Mouse (Mus musculus): ENCODE measurements around the gene Bcl7b. TPM values are rescaled to one million over a fixed set of nuclear protein-coding genes. Genes with fewer than 3 reads are reported as not detected.

Gene Bcl7b
- 10 to 100 TPM; 46.6 to 51.8 (median 49.6) TPM for total RNA-seq (2022)

DNA sequence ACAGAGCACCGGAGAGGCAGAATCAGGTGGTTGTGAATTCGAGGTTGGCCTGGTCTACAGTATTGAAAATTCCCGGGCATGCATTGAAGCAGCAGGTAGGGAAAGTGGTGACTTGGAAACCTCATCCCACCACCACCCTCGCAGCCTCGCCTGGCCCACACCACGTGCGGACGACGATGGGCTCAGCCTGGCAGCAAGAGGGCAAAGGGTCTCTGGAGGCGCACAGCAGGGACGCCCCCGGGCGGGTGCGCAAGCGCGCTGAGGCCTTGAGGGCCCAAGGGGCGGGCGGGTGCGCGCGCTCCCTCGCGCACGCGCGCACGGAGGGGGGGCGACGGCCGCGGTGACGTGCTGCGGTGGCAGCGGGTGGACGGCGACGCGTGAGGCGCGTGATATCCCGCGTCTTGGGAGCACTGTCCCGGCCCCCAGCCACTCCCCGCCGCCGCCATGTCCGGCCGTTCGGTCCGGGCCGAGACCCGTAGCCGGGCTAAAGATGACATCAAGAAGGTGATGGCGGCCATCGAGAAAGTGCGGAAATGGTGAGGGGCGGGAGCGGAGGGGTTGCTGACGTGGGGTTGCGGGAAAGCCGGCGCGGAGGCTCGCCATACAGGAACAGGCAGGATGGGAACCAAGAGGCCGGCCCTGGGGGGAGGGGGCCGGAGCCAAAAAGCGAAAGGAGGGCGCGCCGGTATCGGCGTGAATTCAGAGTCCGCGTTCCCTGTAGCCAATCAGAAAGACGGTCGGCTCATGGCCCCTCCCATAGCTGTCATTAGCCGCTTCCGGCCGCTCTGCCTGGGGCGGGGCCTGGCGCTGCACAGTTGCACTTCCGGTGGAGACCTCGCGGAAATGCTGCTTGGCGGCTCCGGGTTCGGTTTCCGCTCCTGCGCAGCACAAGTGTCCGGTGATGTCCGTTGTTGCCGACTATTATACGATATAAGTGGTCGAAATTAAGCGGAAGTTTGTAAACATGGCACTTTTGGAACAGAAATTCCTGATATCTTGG is at the start of gene Bcl7b:
Gene Bcl7b, plus strand, starts transcription at position 221 of the 1,000 bp plus-strand sequence.
- peak; percentile 96 for DNase-seq (ENCODE audit: low spot score in 2 of 2)

GRCm38 (mm10) chr5:135118589-135119081 is 49.4 kb upstream of the Bcl7b start:
- peak; percentile 21 to 55 for DNase-seq (ENCODE audit: low spot score in 2 of 2)

DNA sequence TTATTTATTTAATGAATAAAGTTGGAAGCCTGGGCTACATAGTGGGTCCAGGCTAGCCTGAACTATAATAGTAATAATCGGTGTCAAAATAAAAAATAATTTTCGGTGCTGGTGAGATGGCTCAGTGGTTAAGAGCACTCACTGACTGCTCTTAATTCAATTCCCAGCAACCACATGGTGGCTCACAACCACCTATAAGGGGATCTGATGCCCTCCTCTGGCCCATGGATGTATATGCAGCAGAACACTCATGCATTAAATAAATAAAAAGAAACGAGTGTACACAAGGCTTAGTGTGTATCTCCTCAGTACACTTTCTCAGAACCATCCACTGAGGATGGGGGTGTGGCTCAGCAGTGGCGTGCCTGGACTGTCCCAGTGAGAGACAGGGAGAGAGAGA is 47.3 kb upstream of the Bcl7b start:
- no peak for DNase-seq (ENCODE audit: low spot score in 2 of 2)

- no peak for DNase-seq (ENCODE audit: low spot score in 2 of 2)
These were observed 42.0 kb upstream of the Bcl7b start for GRCm38 (mm10) chr5:135126121-135126520.

GRCm38 (mm10) chr5:135127669-135128068 is 40.4 kb upstream of the Bcl7b start:
- DNase-seq (ENCODE audit: low spot score in 2 of 2) = no peak

- no peak for DNase-seq (ENCODE audit: low spot score in 2 of 2)
These were observed 38.3 kb upstream of the Bcl7b start for GRCm38 (mm10) chr5:135129747-135130146.

GRCm38 (mm10) chr5:135133736-135134405 is 34.2 kb upstream of the Bcl7b start:
- peak in 1 of 2 experiments; percentile 13 for DNase-seq (ENCODE audit: low spot score in 2 of 2)

DNA sequence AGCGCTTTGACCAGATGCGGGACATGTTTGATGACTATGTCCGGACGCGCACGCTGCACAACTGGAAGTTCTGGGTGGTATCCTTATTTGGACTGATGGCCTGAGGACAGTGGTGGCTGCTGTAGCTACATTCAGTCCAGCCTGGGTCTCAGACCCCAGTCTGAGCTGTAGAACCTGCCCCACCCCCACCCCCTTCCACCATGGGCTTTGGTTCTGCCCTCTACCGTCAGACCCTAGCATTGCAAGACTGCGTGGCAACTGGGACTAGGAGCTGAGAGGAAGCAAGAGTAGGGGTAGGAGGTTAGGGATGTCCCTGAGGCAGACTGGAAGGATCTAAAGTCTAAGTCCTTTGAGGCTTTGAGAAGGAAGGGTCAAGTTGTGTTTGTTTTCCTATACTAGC is 33.5 kb upstream of the Bcl7b start:
- DNase-seq (ENCODE audit: low spot score in 2 of 2) = no peak

GRCm38 (mm10) chr5:135139881-135140280 is 28.2 kb upstream of the Bcl7b start:
- no peak for DNase-seq (ENCODE audit: low spot score in 2 of 2)

GRCm38 (mm10) chr5:135144469-135144868 is 23.6 kb upstream of the Bcl7b start:
- no peak for DNase-seq (ENCODE audit: low spot score in 2 of 2)

DNA sequence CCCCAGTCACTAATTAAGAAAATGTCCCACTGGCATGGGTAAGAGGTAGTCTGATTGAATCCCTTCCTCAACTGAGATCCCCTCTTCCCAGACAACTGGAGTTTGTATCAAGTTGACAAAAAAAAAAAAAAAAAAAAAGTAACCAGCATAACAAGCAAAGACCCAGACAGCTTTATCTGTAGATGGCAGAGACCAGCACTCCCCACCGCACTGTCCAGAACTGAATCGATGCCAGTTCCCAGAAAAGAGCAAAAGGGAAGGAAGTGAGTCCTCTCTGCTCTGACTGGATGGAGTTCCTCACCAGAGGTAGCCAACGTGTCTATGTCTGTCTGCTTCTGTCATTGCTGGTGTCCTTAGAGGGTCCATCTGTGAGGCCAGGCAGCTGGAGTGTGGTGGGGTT is 22.6 kb upstream of the Bcl7b start:
- DNase-seq (ENCODE audit: low spot score in 2 of 2) = no peak

- no peak for DNase-seq (ENCODE audit: low spot score in 2 of 2)
These were observed 22.1 kb upstream of the Bcl7b start for GRCm38 (mm10) chr5:135145955-135146354.

- no peak for DNase-seq (ENCODE audit: low spot score in 2 of 2)
These were observed 19.4 kb upstream of the Bcl7b start for GRCm38 (mm10) chr5:135148715-135149052.

DNA sequence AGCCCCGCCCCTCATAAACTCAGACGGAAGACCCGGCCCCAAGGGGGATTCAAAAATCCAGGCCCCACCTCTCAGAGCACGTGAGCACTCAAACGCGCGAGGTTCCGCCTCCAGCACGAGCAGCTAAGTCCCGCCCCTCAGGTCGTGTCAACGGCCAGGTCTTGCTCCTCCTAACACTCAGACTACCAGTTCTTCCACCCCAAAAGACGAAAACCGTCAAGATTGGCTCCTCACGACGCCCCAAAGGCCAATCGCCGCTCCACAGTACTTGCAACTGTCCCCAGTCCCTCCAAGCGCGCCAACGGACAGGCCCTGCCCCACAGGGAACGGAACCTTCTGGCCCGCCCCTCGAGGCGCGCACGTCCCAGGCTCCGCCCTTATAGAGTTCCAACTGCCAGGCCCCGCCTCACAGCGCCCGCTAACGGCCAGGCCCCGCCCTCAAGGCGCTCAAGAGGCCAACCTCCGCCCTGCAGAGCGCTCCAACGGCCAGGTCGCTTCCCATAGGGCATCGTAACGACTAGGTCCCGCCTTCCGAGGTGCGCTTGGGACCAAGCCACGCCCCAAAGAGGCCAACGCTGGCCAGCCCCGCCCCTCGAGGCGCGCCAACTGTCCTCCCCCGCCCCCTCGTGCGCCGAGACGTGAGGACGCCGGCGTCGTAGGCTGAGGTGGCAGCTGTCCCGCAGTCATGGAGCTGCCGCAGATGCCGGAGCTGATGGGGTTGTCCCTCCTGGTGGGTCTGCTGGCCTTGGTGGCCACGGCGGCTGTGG is 18.8 kb upstream of the Bcl7b start, which contains the start of gene Tbl2:
Gene Tbl2, plus strand, starts transcription at position 605 of the 767 bp plus-strand sequence.
- peak; percentile 97 to 98 for DNase-seq (ENCODE audit: low spot score in 2 of 2)

- no peak for DNase-seq (ENCODE audit: low spot score in 2 of 2)
These were observed 18.3 kb upstream of the Bcl7b start for GRCm38 (mm10) chr5:135149820-135150178.

- no peak for DNase-seq (ENCODE audit: low spot score in 2 of 2)
These were observed 11.6 kb upstream of the Bcl7b start for GRCm38 (mm10) chr5:135156496-135156895.

DNA sequence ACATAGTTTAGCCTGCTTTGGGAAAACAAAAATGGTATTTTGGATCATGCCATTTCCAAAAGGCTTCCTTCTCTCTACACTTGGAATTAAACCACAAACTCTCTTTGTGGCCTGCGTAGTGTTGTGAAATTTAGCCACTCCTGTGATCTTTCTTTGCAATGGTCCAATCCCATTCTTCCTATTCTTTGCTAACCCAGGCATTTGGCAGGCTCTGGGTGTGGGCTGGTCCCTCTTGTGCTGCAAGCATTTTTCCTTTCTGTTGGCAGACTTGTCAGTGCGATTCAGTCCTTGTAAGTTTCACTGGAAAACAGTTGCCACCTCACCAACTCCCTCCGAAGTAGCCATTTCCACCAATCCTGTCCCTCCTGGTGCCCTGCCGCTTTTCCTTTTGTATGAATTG is 6.9 kb upstream of the Bcl7b start:
- DNase-seq (ENCODE audit: low spot score in 2 of 2) = peak; percentile 47 to 62

- no peak for DNase-seq (ENCODE audit: low spot score in 2 of 2)
These were observed 6.4 kb upstream of the Bcl7b start for GRCm38 (mm10) chr5:135161650-135162049.

- DNase-seq (ENCODE audit: low spot score in 2 of 2) = no peak
These were observed 5.7 kb upstream of the Bcl7b start for GRCm38 (mm10) chr5:135162361-135162760.

- no peak for DNase-seq (ENCODE audit: low spot score in 2 of 2)
These were observed 5.3 kb upstream of the Bcl7b start for GRCm38 (mm10) chr5:135162821-135163220.

DNA sequence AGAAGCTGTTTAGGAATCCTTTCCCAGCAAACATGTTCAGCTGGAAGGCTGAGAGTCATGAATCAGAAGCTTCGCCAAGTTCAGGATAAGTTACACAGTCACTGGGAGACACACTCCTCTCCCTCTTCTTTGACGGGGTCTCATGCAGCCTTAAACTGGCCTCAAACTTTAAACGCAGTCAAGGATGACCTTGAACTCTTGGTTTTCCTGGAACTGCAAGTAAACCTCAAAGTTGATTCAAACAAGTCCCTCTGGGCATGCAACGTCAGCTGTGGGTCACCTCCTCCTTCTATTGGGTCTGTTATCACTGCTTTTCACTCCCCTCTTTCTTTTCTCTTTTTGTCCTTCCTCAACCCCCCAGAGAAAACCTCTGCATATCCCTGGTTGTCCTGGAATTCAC is 1.2 kb upstream of the Bcl7b start:
- no peak for DNase-seq (ENCODE audit: low spot score in 2 of 2)

- DNase-seq (ENCODE audit: low spot score in 2 of 2) = no peak
These were observed 614 bp upstream of the Bcl7b start for GRCm38 (mm10) chr5:135167469-135167868.
